Mouse (Mus musculus): ENCODE data around the gene Cdc42se1. TPM values are rescaled to one million over a fixed set of nuclear protein-coding genes. Genes with fewer than 3 reads are reported as not detected.

Cdc42se1 gene
- total RNA-seq, 1 experiment from 2014 or later: 57.6 TPM

DNA sequence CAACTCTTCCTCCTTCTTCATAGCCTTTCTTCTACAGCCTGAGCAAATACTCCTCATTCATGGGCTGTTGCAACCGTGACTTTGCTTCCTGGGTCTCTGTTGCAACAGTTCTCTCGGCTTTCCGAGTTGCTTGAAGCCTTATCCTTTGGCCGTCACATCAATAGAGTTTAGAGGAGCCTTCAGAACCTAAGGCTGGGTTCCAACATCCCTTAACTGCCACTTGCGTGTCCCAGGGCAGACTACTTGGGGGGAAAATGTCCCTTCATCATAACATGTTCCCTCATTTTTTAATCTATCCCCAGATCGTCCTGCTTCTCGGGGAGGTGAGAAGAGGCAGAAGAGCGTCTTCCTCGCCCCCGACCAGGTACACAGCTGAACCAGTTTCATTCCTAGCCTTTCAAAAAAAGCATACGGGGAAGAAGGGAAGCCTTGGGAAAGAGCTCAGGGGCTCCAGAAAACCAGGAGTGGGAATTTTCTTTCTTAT is 53.9 kb downstream of the Cdc42se1 start:
- ATAC-seq (replicated peaks; ENCODE audit: low read depth, poor library complexity, severe bottlenecking): peak; percentile 16; the same call in 1 of the 2 replicates

DNA sequence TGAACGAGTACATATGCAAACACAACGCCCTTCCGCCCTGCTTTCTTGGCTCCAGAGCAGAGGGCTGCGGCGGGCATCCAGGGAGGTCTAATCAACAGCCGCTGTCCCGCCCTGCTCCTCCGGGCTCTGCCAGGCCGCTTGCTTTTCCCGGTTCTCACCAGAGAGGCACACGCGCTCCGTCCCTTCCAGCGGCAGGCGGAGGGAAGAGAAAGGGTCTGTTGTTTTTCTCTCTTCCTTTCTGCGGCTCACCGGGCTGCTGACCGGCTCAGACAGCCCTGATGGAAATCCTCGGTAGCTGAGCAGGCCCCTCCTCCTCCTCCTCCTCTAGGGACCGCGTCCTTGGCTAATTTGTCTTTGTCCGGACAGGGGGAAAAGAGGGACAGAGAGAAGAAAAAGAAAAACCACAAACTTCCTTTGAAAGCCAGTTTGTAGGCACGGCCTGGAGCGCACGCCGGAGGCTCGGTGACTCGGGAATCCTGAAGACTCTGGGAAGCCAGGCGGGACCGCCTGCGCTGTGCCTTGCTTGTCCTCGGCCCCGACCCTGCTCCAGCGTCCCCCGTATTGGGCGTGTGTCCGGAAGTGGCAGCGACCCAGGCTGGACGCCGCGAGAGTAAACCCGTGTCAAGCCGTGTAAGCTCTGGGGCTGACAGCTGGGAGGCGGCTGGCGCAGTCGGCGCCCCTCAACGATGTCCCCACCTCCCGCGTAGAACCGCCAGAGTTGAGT is 54.5 kb downstream of the Cdc42se1 start:
- peak; percentile 39 for ATAC-seq (replicated peaks; ENCODE audit: low read depth, poor library complexity, severe bottlenecking)

DNA sequence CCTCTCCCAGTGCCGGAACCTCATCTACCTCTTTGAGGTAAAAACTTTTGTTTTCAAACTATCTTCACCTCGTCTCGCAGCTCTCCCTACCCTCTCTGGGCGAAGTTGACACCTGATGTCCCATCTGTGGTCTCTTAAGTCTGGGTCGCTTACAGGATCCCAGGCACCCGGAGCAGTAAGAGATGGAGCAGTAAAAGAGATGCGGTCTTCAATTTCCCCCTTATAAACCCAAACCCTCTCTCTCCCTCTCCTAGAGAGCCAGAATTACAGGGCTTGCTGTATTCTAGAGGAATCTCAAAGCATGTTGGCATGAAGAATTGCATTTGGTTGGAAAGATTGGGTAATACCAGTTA is 55.0 kb downstream of the Cdc42se1 start:
- ATAC-seq (replicated peaks; ENCODE audit: low read depth, poor library complexity, severe bottlenecking): no peak

DNA sequence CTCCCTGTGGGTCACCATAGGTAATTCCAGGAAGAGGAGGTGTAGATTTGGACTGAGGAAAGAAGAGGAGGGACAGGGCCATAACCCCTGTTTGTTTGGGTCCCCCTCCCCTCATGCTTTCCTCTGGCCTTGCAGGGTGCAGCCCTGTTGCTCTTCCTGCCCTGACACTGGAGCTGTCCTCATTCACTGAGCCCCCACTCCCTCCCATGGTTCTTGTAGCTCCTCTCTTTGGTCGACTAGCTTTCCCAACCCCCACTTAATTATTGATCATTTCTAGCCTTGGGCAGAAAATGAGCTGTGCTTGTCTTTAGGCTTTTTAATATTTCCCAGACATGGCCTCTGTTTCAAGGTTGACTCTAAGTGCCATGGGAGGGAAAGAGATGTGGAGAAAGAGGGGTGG is 55.5 kb downstream of the Cdc42se1 start:
- no peak for ATAC-seq (replicated peaks; ENCODE audit: low read depth, poor library complexity, severe bottlenecking)

DNA sequence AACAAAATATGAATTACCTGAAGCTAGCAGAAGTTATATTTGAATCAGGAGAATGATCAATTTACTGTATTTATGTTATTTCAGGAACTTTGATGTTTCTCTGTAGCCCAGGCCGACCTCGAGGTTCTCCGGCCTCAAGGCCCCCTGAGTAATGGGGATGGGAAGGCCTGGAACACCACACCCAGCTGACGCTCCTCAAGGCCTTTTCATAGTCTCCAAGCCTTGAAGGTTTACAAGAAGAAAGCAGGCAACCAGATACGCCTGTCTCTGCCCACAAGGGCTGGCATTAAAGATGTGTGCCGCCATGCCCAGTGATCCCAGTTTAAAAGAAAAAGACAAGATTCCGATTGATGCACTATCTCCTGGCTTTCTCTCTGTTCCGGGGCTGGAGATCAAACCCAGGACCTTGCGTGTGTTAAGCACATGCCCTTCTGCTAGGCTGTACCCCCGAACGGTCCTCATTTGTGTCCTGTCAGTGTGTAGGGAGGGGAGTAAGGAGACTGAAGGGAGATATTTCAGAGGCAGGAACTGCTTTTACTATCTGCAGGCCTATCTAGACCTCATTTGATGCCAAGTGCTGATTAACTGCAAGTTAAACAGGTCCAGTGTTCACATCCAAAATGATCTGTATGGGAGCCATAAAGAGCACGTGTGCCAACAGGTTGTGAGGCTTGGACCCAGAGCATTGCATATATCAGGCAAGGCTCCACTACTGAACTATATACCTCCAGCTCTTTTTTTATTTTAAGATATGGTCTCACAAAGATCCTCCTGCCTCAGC is 56.2 kb downstream of the Cdc42se1 start:
- no peak for ATAC-seq (replicated peaks; ENCODE audit: low read depth, poor library complexity, severe bottlenecking)

DNA sequence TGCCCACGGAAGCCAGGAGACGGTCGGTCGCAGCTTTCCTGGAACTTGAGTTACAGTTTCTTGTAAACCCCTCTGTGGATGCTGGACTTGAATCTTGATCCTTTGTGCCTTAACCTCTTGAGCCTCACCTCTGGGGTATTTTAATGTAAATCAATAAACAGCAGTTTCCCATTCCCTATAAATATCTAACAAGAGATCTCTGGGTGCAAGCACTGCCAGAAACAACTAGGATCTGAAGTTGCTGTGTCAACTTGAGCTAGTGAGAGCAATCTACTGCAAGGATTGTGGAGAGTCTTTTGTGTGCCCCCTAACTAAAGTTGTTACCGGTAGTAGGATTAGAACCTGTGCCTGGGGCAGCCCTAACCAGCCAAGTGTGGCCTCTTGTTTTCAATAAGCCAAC is 56.9 kb downstream of the Cdc42se1 start:
- no peak for ATAC-seq (replicated peaks; ENCODE audit: low read depth, poor library complexity, severe bottlenecking)

Other genes starting within 250 kb of the Cdc42se1 start
- gene Zfp687, start 213.3 kb upstream of the Cdc42se1 start, total RNA-seq (2017): 18.2 and 20.6 TPM in 2 replicates
- 210 and 232 TPM in 2 replicates for gene Psmd4, start 186.1 kb upstream of the Cdc42se1 start, total RNA-seq (2017)
- gene Pip5k1a, start 121.8 kb upstream of the Cdc42se1 start, total RNA-seq (2017): 13.3 and 19.2 TPM in 2 replicates
- gene Vps72, start 117.7 kb upstream of the Cdc42se1 start, total RNA-seq (2017): 82.0 and 161 TPM in 2 replicates
- gene Tmod4, start 104.3 kb upstream of the Cdc42se1 start, total RNA-seq (2017): not detected in 2 replicates
- 59.6 and 88.2 TPM in 2 replicates for gene Scnm1, start 94.7 kb upstream of the Cdc42se1 start, total RNA-seq (2017)
- 2.9 and 6.9 TPM in 2 replicates for gene Lysmd1, start 94.6 kb upstream of the Cdc42se1 start, total RNA-seq (2017)
- 21.8 and 38.5 TPM in 2 replicates for gene Tnfaip8l2, start 86.4 kb upstream of the Cdc42se1 start, total RNA-seq (2017)
- gene Sema6c, start 68.3 kb upstream of the Cdc42se1 start, total RNA-seq (2017): 0.64 and 4.6 TPM in 2 replicates
- gene Gabpb2, start 10.8 kb upstream of the Cdc42se1 start, total RNA-seq (2017): 50.1 and 53.9 TPM in 2 replicates
- 7.9 and 9.2 TPM in 2 replicates for gene Mllt11, start 3.4 kb downstream of the Cdc42se1 start, total RNA-seq (2017)
- gene Gm128, start 12.9 kb downstream of the Cdc42se1 start, total RNA-seq (2017): 0.64 and 0.82 TPM in 2 replicates
- gene Bnipl, start 22.5 kb downstream of the Cdc42se1 start, total RNA-seq (2017): not detected in 2 replicates
- gene Mindy1, start 52.6 kb downstream of the Cdc42se1 start, total RNA-seq (2017): 26.2 and 31.4 TPM in 2 replicates
- 8.4 and 10.3 TPM in 2 replicates for gene Prune1, start 53.3 kb downstream of the Cdc42se1 start, total RNA-seq (2017)
- 5.9 and 12.1 TPM in 2 replicates for gene Anxa9, start 78.4 kb downstream of the Cdc42se1 start, total RNA-seq (2017)
- 94.9 and 102 TPM in 2 replicates for gene Cers2, start 86.1 kb downstream of the Cdc42se1 start, total RNA-seq (2017)
- 35.8 and 44.9 TPM in 2 replicates for gene Setdb1, start 128.5 kb downstream of the Cdc42se1 start, total RNA-seq (2017)
- gene 4930558C23Rik, start 174.1 kb downstream of the Cdc42se1 start, total RNA-seq (2017): not detected in 2 replicates
- gene Arnt, start 205.7 kb downstream of the Cdc42se1 start, total RNA-seq (2017): 24.9 and 31.3 TPM in 2 replicates

All from common myeloid progenitor, adult 5-6 weeks (primary cell).